Mouse (Mus musculus) cerebellum, adult 18-20 months (tissue): ENCODE measurements around the gene Rnf138rt1.

Experiments
- DNase-seq, 2 experiments: peaks; one replicate each; pipeline ENCODE4 v3.0.0; 2021

Gene Rnf138rt1

DNA sequence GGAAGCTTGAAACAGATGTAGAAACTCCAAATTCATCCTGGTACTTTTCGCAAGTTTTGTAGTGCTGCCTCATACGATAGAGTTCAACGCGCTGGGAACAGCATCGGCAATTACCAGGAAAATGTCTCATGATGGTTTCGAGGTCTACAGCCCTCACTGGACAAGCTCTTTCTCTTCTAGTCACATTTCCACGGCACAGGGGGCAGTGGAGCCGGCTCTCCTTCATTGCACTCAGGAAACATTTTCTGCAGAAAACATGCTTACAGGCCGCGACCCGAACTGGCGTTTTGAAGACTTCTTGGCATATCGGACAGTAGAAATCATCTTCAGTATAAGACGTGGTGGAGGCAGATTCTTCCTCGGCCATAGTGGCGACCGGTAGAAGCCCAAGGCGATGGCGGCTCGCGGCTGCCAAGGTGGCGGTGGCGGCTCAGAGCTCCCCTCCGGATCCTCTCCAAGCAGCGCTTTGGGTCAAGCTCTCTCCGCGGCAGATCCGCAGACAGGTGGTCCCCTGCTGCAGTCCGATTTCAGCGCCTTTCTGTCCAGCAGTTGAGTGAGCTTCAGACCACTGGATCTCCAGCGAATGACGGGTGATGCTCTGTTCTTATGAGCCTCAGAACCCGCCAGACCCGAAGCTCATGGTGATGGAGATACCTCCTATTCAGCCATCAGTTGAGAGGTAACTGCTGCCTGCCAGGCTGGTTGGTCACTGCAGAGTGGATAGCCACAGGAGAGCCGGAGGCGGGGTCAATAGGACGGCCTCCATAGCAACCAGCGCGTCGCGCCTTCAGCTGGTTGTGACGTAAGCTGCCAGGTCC is at the start of gene Rnf138rt1:
Gene Rnf138rt1 (minus strand): TSS at position 713 of the 818 bp plus-strand sequence.
- peak; percentile 48 to 55 for DNase-seq

DNA sequence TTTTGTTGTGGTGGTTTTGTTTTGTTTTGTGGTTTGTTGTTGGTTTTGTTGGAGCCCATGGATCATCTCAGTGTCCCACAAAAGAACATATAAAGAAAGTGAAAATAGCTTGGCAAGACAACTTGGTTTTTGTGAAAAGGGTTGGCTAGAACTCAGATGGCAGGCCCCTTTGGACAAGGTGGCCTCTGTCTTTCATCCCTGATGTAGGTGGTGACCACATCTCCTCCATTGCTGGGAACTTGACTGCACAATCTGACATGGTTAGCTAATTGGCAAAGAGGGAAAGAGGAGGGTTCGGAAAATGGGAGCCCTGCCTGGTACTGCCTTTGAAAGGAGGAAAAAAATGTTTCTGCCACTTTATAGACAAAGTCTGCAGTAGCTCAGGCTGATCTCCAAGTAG is 46.1 kb upstream of the Rnf138rt1 start:
- no peak for DNase-seq

DNA sequence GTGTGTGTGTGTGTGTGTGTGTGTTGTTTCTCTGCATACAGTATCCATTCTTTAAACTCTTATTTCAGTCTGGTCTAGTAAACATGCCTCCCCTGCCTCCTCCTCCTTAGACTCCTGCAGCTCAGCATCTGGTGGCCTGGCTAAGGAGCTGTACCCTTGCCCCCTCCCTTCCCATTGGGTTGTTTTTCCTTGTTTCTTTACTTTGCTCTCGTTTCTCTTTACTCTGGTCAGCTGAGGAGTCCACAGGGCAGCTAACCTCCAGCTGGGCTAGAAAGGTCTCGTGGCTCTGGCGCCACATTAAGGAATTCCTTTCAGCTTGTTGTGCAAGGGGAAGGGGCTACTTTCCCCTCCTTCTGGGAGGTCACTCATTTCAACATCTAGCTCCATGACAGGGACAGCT is 5.2 kb upstream of the Rnf138rt1 start:
- no peak for DNase-seq

DNA sequence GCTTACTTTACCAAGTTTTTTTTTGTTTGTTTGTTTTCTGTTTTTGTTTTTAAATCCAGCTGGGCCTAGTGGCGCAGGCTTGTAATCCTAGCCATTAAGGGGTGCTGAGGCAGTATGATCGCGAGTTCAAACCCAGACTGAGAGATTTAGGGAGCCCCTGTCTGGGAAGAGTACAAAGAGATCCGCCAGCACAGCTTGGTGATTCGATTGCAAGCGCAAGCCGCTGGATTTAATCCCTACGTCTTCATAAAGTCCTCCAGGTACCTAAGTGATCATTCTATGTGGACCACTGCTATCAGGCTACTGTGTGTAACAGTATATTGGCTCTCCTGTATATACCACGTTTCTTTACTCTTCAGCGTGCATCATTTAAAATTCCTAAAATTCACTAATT is 303 bp upstream of the Rnf138rt1 start:
- DNase-seq: no peak

DNA sequence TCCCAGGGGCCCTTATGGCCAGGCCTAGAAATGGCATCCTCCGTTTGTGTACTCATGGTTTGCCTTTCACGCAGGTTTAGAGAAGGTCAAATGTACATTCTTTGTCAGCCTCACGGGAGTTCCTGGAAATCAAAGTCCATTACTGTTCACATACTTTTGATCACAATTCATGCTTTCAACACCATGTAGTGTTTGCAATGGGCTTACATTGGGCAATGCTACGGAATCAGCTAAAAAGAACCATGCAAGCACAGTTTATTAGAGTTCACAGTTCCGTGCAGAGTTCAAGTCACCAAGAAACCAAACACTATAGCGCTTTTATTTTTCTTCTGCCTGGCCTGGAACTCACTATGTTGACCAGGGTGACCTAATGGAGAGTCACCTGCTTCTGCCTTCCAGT is 15.1 kb downstream of the Rnf138rt1 start:
- DNase-seq: no peak

DNA sequence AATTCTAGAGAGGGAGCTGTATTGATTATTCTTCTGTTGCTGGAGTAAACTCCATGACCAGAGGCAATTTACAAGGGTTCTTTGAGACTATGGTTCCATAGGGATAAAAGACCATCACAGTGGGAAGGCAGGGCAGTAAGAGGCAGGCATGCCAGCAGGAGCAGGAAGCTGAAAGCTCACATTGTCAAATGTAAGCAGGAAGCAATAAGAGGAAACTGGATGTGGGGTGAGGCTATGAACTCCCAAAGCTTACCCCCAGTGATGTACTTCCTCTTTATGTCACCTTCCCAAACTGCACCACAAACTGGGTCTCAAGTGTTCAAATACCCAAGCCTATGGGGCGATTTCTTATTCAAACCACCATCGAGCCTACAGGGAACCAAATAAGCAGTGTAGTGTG is 17.2 kb downstream of the Rnf138rt1 start:
- no peak for DNase-seq

DNA sequence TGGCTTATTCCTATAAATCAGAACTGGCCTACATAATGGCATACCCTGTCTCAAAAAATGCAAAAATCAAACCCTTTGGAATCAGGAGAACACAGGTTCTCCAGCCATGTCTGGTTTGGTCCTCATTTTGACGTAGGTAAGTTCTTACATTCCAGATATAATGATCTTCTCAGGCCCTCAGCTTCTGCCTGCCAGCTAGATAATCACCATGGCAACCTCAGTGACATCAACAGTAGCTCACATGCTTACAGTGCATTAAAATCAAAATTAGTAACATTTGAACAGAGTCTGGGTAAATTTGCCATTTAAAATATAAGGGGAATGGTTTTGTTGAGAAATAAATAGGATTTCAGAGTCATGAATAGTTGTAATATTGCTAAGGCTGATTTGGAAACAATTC is 22.2 kb downstream of the Rnf138rt1 start:
- no peak for DNase-seq

DNA sequence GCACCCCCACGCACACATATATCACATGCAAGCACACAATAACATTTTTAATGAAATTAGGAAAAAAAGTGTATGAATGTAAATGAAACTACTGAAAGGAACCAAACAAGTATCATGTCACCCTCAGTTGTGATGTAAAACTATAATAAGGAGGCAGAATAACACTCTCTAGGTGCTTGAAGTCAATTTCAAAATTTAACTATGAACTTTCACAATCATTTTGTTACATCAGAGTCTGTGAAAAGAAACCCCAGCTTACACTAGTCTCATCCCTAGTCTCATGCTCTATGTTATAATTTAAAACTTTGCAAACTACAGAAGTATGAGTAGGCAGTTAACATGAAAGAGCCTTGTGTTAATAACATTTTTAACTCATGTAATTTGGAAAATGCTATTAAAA is 27.0 kb downstream of the Rnf138rt1 start:
- DNase-seq: no peak

DNA sequence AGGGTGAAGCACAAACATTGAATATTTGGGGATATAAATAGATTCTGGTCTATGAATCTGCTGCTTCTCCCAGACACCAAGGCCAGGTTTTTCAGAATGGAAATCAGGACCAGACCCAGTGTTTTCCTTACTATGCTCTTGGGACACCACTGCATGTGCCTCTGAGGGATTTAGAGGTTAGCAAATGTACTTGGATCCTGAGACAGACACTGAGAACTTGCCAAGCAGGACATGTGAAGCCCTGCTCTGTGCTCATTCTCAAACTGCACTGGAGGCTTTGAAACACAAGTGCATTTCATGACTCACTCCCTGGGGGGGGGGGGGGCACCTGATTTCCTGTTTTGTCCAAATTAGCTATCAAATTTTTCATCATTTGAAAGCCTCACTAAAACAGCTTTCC is 37.5 kb downstream of the Rnf138rt1 start:
- DNase-seq: no peak

DNA sequence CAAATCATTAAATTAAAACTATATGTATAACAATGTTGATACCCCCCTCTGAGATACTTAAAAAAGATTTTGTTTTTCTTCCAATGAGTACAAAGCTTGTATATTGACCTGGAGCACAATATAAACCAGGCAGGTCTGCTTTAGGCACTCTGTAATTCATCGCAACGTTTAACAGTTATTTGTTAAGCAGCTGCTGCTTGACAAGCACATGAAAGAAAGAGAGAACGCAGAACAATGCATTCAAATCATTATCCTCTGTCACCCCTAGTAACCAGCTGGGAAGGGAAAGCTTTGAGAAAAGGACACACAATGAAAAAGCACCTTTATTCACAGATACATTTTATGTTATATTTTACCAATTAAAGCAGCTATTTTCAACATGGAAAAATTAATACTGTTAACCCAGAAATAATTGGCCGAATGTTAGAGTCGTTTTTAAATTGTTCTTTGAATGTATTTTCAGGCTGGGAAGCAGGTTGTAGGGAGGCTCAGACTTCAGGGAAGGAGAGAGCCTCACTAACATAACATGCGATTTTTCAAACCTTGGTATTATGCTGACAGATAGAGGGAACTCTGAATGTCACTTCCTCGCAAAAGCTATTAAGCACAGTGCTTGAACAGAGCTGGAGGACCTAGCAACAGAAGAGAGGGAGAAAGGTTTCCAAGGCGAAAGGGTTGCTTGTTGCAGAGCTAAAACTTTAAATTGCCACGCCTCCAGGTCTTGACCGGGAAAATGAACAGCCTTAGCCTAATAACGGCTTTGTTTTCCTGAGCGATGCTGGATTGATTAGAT is 38.1 kb downstream of the Rnf138rt1 start:
- DNase-seq: no peak

DNA sequence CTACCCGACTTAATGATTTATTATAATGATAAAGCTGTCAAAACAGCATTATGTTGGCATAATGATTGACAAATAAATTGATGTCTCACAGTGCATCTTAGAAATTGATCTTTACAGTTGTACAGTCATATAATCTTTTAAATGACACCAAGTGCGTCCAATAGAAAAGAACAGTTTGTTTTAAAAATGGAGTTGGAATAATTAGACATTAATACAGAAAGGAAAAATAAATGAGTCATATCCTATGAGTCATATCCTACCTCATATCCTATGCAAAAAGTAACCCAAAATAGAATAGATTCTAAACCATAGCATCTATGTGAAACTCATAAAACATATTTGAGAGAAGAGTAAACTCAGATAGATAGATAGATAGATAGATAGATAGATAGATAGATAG is 40.5 kb downstream of the Rnf138rt1 start:
- DNase-seq: no peak
